Comparison of ENCODE assay signal across 12 mouse cellular contexts in genomic region chr1:172333512-172333911, GRCm38 (mm10). TPM values are rescaled to one million over a fixed set of nuclear protein-coding genes. Genes with fewer than 3 reads are reported as not detected.
DNase-seq lines count a peak whose midpoint lies in the region; ATAC-seq and TF ChIP-seq lines count a peak whose summit lies in the region.
"Had no signal": no experiment of that assay in that cellular context is flagged by ENCODE, and none has a peak within 500 bp of the region (broad histone marks: within the 10 kb centered on the region; RNA-seq: fewer than 3 reads in every experiment).

No protein-coding gene starts in this region.

- TF ChIP-seq CTCF in kidney, adult 2 months (conservative IDR thresholded peaks at IDR 0.05; ENCODE audit: insufficient read depth, insufficient read length, low read depth, low read length) = peak; percentile 49; the same call in 1 of the 2 replicates

- TF ChIP-seq POLR2A in kidney, adult 2 months (IDR thresholded peaks at IDR 0.05; ENCODE audit: low read depth, low read length) = no peak

- peak; percentile 19 for DNase-seq in cerebellum, adult 8-10 months
- DNase-seq in cerebellum, postnatal 4 days (ENCODE audit: low spot score in 2 of 2) = no peak
- no peak for DNase-seq in kidney, adult 2 months
- DNase-seq in kidney, adult 9 months = no peak
- DNase-seq in midbrain, embryonic 10.5 days (ENCODE audit: low spot score) = no peak
- DNase-seq in retina, postnatal 1 day = peak; percentile 66
- no peak for DNase-seq in thymus, postnatal 36 days
- DNase-seq: right cerebral cortex, postnatal 14 days had no signal

- no peak overlapping the region for H3K27ac ChIP-seq in kidney, adult 2 months (ENCODE audit: insufficient read depth, low read depth, low read length)
- peak overlapping the region; percentile 43; the same call in 1 of the 2 replicates for H3K27ac ChIP-seq in midbrain, embryonic 10.5 days (replicated peaks)
- H3K27ac ChIP-seq in midbrain, embryonic 15.5 days = no peak overlapping the region
- H3K27ac ChIP-seq: embryonic facial prominence, embryonic 13.5 days; liver, embryonic 15.5 days; neural tube, embryonic 15.5 days had no signal

- H3K9ac ChIP-seq in midbrain, embryonic 15.5 days = no peak overlapping the region
- H3K9ac ChIP-seq: embryonic facial prominence, embryonic 13.5 days; liver, embryonic 15.5 days; neural tube, embryonic 15.5 days had no signal

- no peaks in the 10 kb centered on the region for H3K9me3 ChIP-seq in midbrain, embryonic 10.5 days (replicated peaks)
- no peaks in the 10 kb centered on the region for H3K9me3 ChIP-seq in midbrain, embryonic 15.5 days
- H3K9me3 ChIP-seq: embryonic facial prominence, embryonic 13.5 days; liver, embryonic 15.5 days; neural tube, embryonic 15.5 days had no signal

- ATAC-seq in midbrain, embryonic 15.5 days (replicated peaks) = no peak

- no peaks in the 10 kb centered on the region for H3K36me3 ChIP-seq in kidney, adult 2 months (ENCODE audit: control insufficient read depth, insufficient read depth, low read length)
- H3K36me3 ChIP-seq in midbrain, embryonic 10.5 days = no peaks in the 10 kb centered on the region
- H3K36me3 ChIP-seq in midbrain, embryonic 15.5 days (replicated peaks) = no peaks in the 10 kb centered on the region
- H3K36me3 ChIP-seq: embryonic facial prominence, embryonic 13.5 days; liver, embryonic 15.5 days; neural tube, embryonic 15.5 days had no signal

- H3K27me3 ChIP-seq in kidney, adult 2 months (replicated peaks; ENCODE audit: control insufficient read depth, insufficient read depth, low read length) = no peaks in the 10 kb centered on the region
- H3K27me3 ChIP-seq in midbrain, embryonic 10.5 days (ENCODE audit: low read depth, poor library complexity, severe bottlenecking) = peaks cover 86% of the 10 kb centered on the region
- no peaks in the 10 kb centered on the region; the same call in 1 of the 2 replicates for H3K27me3 ChIP-seq in midbrain, embryonic 15.5 days (replicated peaks)
- H3K27me3 ChIP-seq: neural tube, embryonic 15.5 days had no signal

- no peak overlapping the region for H3K4me2 ChIP-seq in midbrain, embryonic 15.5 days
- H3K4me2 ChIP-seq: embryonic facial prominence, embryonic 13.5 days; liver, embryonic 15.5 days; neural tube, embryonic 15.5 days had no signal

- no peak overlapping the region for H3K4me3 ChIP-seq in kidney, adult 2 months (ENCODE audit: insufficient read depth, low read depth, low read length)
- H3K4me3 ChIP-seq in midbrain, embryonic 10.5 days = no peak overlapping the region
- no peak overlapping the region for H3K4me3 ChIP-seq in midbrain, embryonic 15.5 days
- H3K4me3 ChIP-seq: embryonic facial prominence, embryonic 13.5 days; liver, embryonic 15.5 days; neural tube, embryonic 15.5 days had no signal

- WGBS in kidney, adult 2 months = 22% methylated on average over 3 of the region's 3 CpGs
- WGBS in midbrain, embryonic 10.5 days = 21% methylated on average over 3 of the region's 3 CpGs
- 18% methylated on average over 3 of the region's 3 CpGs for WGBS in midbrain, embryonic 15.5 days

- H3K4me1 ChIP-seq in kidney, adult 2 months (ENCODE audit: control insufficient read depth, insufficient read depth, low read length) = no peaks in the 10 kb centered on the region
- peaks cover 24% of the 10 kb centered on the region for H3K4me1 ChIP-seq in midbrain, embryonic 10.5 days
- H3K4me1 ChIP-seq in midbrain, embryonic 15.5 days = peaks cover 14% of the 10 kb centered on the region
- H3K4me1 ChIP-seq: embryonic facial prominence, embryonic 13.5 days; liver, embryonic 15.5 days had no signal

RNA-seq across cellular contexts. Expression of gene Kcnj9, which starts 4.4 kb away (rescaled TPM):
- 0.06 and 0.11 TPM in 2 replicates for polyA plus RNA-seq in kidney, adult 2 months (2012; rRNA removed)
- 0.23 and 0.61 TPM in 2 replicates for polyA plus RNA-seq in midbrain, embryonic 10.5 days (2016; fragmentation: Nextera tagmentation; extraction: Ambion mirVana)
- 5.6 and 5.9 TPM in 2 replicates for polyA plus RNA-seq in midbrain, embryonic 15.5 days (2015; fragmentation: Nextera tagmentation; extraction: Ambion mirVana)
- polyA plus RNA-seq: embryonic facial prominence, embryonic 13.5 days; liver, embryonic 15.5 days had no signal

RNA-seq across cellular contexts. Expression of gene Kcnj10, which starts 7.5 kb away (rescaled TPM):
- 17.0 and 17.1 TPM in 2 replicates for polyA plus RNA-seq in kidney, adult 2 months (2012; rRNA removed)
- polyA plus RNA-seq in midbrain, embryonic 10.5 days (2016; fragmentation: Nextera tagmentation; extraction: Ambion mirVana) = 0.46 and 0.75 TPM in 2 replicates
- polyA plus RNA-seq in midbrain, embryonic 15.5 days (2015; fragmentation: Nextera tagmentation; extraction: Ambion mirVana) = 1.8 TPM in 2 replicates

RNA-seq across cellular contexts. Expression of gene Atp1a2, which starts 35.6 kb away (rescaled TPM):
- 21.5 and 36.4 TPM in 2 replicates for polyA plus RNA-seq in kidney, adult 2 months (2012; rRNA removed)
- polyA plus RNA-seq in midbrain, embryonic 10.5 days (2016; fragmentation: Nextera tagmentation; extraction: Ambion mirVana) = 3.0 and 4.3 TPM in 2 replicates
- 56.5 and 63.1 TPM in 2 replicates for polyA plus RNA-seq in midbrain, embryonic 15.5 days (2015; fragmentation: Nextera tagmentation; extraction: Ambion mirVana)

RNA-seq across cellular contexts. Expression of gene Pigm, which starts 42.8 kb away (rescaled TPM):
- polyA plus RNA-seq in kidney, adult 2 months (2012; rRNA removed) = 4.9 and 5.6 TPM in 2 replicates
- 9.3 and 9.9 TPM in 2 replicates for polyA plus RNA-seq in midbrain, embryonic 10.5 days (2016; fragmentation: Nextera tagmentation; extraction: Ambion mirVana)
- polyA plus RNA-seq in midbrain, embryonic 15.5 days (2015; fragmentation: Nextera tagmentation; extraction: Ambion mirVana) = 4.0 and 4.1 TPM in 2 replicates

Comparison
In these comparisons a context has a peak if more than half of its experiments do, and no peak if none do; other contexts are left out.
1. DNase-seq: peak in cerebellum, adult 8-10 months (single experiment) and retina, postnatal 1 day (single experiment); none in cerebellum, postnatal 4 days (0 of 2), kidney, adult 2 months (single experiment), kidney, adult 9 months (single experiment), midbrain, embryonic 10.5 days (single experiment) and thymus, postnatal 36 days (0 of 2).